Mouse (Mus musculus): ENCODE measurements at regions not wholly inside any gene's neighbourhood (a gene's known extent, or its start where the extent isn't known, plus 50 kb on each side); places are given as distances from the start of the nearest gene placed in this dataset.

DNA sequence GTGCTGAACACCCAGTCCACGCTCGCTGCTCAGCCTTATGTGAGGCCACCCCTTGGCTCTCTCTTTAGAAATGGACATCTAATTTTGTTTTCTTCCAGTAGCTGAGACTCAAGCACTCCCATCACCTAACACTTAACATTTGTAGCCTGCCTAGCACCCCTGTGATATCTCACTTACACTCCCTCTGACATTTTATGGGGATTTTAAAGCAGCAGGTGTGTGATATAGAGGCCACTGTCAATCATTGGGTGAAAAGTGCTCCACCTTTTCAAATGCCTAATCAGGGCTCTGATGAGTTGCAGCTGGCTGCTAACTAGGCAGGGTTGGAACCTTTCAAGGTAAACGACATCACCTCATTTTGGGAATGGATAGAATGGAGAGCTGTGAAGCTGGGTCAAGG is 90.2 kb downstream of the Gm12728 start:
- H3K27ac ChIP-seq (ENCODE audit: low read depth, low read length) = no peak overlapping the region
- H3K27me3 ChIP-seq (ENCODE audit: control insufficient read depth, insufficient read depth, low read length) = no peaks in the 10 kb centered on the region
- no peak overlapping the region for H3K4me3 ChIP-seq (ENCODE audit: low read depth, low read length)
- H3K9ac ChIP-seq (replicated peaks; ENCODE audit: low read depth, low read length) = no peak overlapping the region
- no peaks in the 10 kb centered on the region for H3K36me3 ChIP-seq (ENCODE audit: control insufficient read depth, insufficient read depth, low read length)
- no peak for ATAC-seq (ENCODE audit: low read depth)
- no peaks in the 10 kb centered on the region for H3K9me3 ChIP-seq (ENCODE audit: control insufficient read depth, low read length)
- no peaks in the 10 kb centered on the region for H3K4me1 ChIP-seq (ENCODE audit: control insufficient read depth, insufficient read depth, low read length)
- 74% methylated on average over 3 of the region's 3 CpGs for WGBS
- no peak overlapping the region for H3K4me2 ChIP-seq (ENCODE audit: low read depth, low read length)

DNA sequence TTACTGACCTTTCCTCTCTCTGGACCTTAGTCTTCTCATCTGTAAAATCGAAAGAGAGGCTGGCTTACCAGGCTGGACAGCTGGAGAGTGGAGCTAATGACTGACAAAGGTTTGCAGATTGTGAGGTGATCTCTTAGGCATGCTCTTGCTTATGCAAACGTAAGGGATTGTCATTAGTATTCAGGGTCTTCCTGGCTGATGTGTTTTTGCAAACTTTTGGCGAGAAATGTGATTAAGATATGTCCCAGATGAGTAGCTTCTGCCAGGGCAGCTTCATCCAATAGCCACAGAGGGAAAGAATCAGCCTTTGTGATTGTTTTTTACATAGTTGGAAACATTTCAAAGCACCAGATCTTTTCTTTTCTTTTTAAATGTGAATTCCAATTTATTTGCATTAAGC is 95.1 kb downstream of the Gm12728 start:
- WGBS = 48% methylated on average over 3 of the region's 3 CpGs
- no peak overlapping the region for H3K9ac ChIP-seq (replicated peaks; ENCODE audit: low read depth, low read length)
- no peak overlapping the region for H3K27ac ChIP-seq (ENCODE audit: low read depth, low read length)
- H3K4me2 ChIP-seq (ENCODE audit: low read depth, low read length) = no peak overlapping the region
- no peaks in the 10 kb centered on the region for H3K9me3 ChIP-seq (ENCODE audit: control insufficient read depth, low read length)
- no peaks in the 10 kb centered on the region for H3K4me1 ChIP-seq (ENCODE audit: control insufficient read depth, insufficient read depth, low read length)
- ATAC-seq (ENCODE audit: low read depth) = no peak
- H3K27me3 ChIP-seq (ENCODE audit: control insufficient read depth, insufficient read depth, low read length) = no peaks in the 10 kb centered on the region
- no peak overlapping the region for H3K4me3 ChIP-seq (ENCODE audit: low read depth, low read length)
- no peaks in the 10 kb centered on the region for H3K36me3 ChIP-seq (ENCODE audit: control insufficient read depth, insufficient read depth, low read length)

- Histone ChIP-seq H3K36me3 (ENCODE audit: control insufficient read depth, insufficient read depth, low read length) (no peaks in the 10 kb centered on the region), H3K4me3 (ENCODE audit: low read depth, low read length) (no peak overlapping the region), H3K9ac (replicated peaks; ENCODE audit: low read depth, low read length) (no peak overlapping the region), H3K27ac (ENCODE audit: low read depth, low read length) (no peak overlapping the region), H3K9me3 (ENCODE audit: control insufficient read depth, low read length) (no peaks in the 10 kb centered on the region), H3K27me3 (ENCODE audit: control insufficient read depth, insufficient read depth, low read length) (no peaks in the 10 kb centered on the region), H3K4me2 (ENCODE audit: low read depth, low read length) (no peak overlapping the region), H3K4me1 (ENCODE audit: control insufficient read depth, insufficient read depth, low read length) (no peaks in the 10 kb centered on the region)
- ATAC-seq (ENCODE audit: low read depth) = no peak
- WGBS = 93% methylated on average over 4 of the region's 4 CpGs
These were observed 101.8 kb downstream of the Gm12728 start for GRCm38 (mm10) chr4:105891438-105891837.

- Histone ChIP-seq H3K4me3 (ENCODE audit: low read depth, low read length) (no peak overlapping the region), H3K9me3 (ENCODE audit: control insufficient read depth, low read length) (no peaks in the 10 kb centered on the region), H3K27me3 (ENCODE audit: control insufficient read depth, insufficient read depth, low read length) (no peaks in the 10 kb centered on the region), H3K4me1 (ENCODE audit: control insufficient read depth, insufficient read depth, low read length) (no peaks in the 10 kb centered on the region), H3K9ac (replicated peaks; ENCODE audit: low read depth, low read length) (no peak overlapping the region), H3K4me2 (ENCODE audit: low read depth, low read length) (no peak overlapping the region), H3K36me3 (ENCODE audit: control insufficient read depth, insufficient read depth, low read length) (no peaks in the 10 kb centered on the region), H3K27ac (ENCODE audit: low read depth, low read length) (no peak overlapping the region)
- ATAC-seq (ENCODE audit: low read depth) = no peak
- WGBS = 84% methylated on average over 2 of the region's 2 CpGs
These were observed 102.4 kb downstream of the Gm12728 start for GRCm38 (mm10) chr4:105892065-105892464.

GRCm38 (mm10) chr4:105895116-105895515 is 105.4 kb downstream of the Gm12728 start:
- 73% methylated on average over 2 of the region's 2 CpGs for WGBS
- H3K4me3 ChIP-seq (ENCODE audit: low read depth, low read length) = no peak overlapping the region
- H3K9me3 ChIP-seq (ENCODE audit: control insufficient read depth, low read length) = no peaks in the 10 kb centered on the region
- no peak overlapping the region for H3K4me2 ChIP-seq (ENCODE audit: low read depth, low read length)
- no peaks in the 10 kb centered on the region for H3K4me1 ChIP-seq (ENCODE audit: control insufficient read depth, insufficient read depth, low read length)
- H3K36me3 ChIP-seq (ENCODE audit: control insufficient read depth, insufficient read depth, low read length) = no peaks in the 10 kb centered on the region
- H3K27ac ChIP-seq (ENCODE audit: low read depth, low read length) = no peak overlapping the region
- H3K9ac ChIP-seq (replicated peaks; ENCODE audit: low read depth, low read length) = no peak overlapping the region
- no peak for ATAC-seq (ENCODE audit: low read depth)
- H3K27me3 ChIP-seq (ENCODE audit: control insufficient read depth, insufficient read depth, low read length) = no peaks in the 10 kb centered on the region

GRCm38 (mm10) chr4:105898054-105898847 is 108.6 kb downstream of the Gm12728 start:
- no peaks in the 10 kb centered on the region for H3K4me1 ChIP-seq (ENCODE audit: control insufficient read depth, insufficient read depth, low read length)
- no peak overlapping the region for H3K4me2 ChIP-seq (ENCODE audit: low read depth, low read length)
- H3K4me3 ChIP-seq (ENCODE audit: low read depth, low read length) = no peak overlapping the region
- H3K27me3 ChIP-seq (ENCODE audit: control insufficient read depth, insufficient read depth, low read length) = no peaks in the 10 kb centered on the region
- ATAC-seq (ENCODE audit: low read depth) = no peak
- H3K9ac ChIP-seq (replicated peaks; ENCODE audit: low read depth, low read length) = no peak overlapping the region
- no peaks in the 10 kb centered on the region for H3K9me3 ChIP-seq (ENCODE audit: control insufficient read depth, low read length)
- no peak overlapping the region for H3K27ac ChIP-seq (ENCODE audit: low read depth, low read length)
- H3K36me3 ChIP-seq (ENCODE audit: control insufficient read depth, insufficient read depth, low read length) = no peaks in the 10 kb centered on the region
- WGBS = 92% methylated on average over 5 of the region's 5 CpGs

- ATAC-seq (ENCODE audit: low read depth) = no peak
- WGBS = 20% methylated on average over 8 of the region's 8 CpGs
- H3K36me3 ChIP-seq (ENCODE audit: control insufficient read depth, insufficient read depth, low read length) = no peaks in the 10 kb centered on the region
These were observed 115.2 kb downstream of the Gm12728 start for GRCm38 (mm10) chr4:105904896-105905295.

DNA sequence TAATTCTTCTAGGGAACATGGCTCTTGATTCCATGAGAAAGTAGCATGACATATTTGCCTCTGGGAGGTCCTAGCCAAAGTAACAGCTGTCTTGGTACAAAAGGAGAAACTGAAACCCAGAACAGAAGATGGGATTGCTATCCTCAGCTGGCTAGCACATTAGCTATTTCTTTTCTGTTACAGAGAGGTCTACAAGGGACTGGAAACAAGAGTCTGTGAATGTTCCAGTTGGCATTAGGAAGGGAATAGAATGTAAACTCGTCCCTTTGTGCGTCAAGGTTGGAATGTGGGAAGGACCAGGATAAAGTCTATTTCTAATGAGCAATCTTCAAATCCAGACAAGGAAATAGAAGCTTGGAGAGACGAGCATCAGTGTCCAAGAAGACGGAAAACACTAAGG is 116.7 kb downstream of the Gm12728 start:
- WGBS = 95% methylated on average over 4 of the region's 4 CpGs
- no peak for ATAC-seq (ENCODE audit: low read depth)
- no peaks in the 10 kb centered on the region for H3K9me3 ChIP-seq (ENCODE audit: control insufficient read depth, low read length)
- no peak overlapping the region for H3K4me3 ChIP-seq (ENCODE audit: low read depth, low read length)
- no peak overlapping the region for H3K4me2 ChIP-seq (ENCODE audit: low read depth, low read length)
- H3K36me3 ChIP-seq (ENCODE audit: control insufficient read depth, insufficient read depth, low read length) = no peaks in the 10 kb centered on the region
- no peaks in the 10 kb centered on the region for H3K4me1 ChIP-seq (ENCODE audit: control insufficient read depth, insufficient read depth, low read length)
- H3K9ac ChIP-seq (replicated peaks; ENCODE audit: low read depth, low read length) = no peak overlapping the region
- H3K27me3 ChIP-seq (ENCODE audit: control insufficient read depth, insufficient read depth, low read length) = no peaks in the 10 kb centered on the region
- no peak overlapping the region for H3K27ac ChIP-seq (ENCODE audit: low read depth, low read length)

More at GRCm38 (mm10) chr4:105904896-105905295, 115.2 kb downstream of the Gm12728 start:
- no peak overlapping the region for H3K27ac ChIP-seq (ENCODE audit: low read depth, low read length)
- H3K9ac ChIP-seq (replicated peaks; ENCODE audit: low read depth, low read length) = no peak overlapping the region
- no peaks in the 10 kb centered on the region for H3K4me1 ChIP-seq (ENCODE audit: control insufficient read depth, insufficient read depth, low read length)
- H3K4me3 ChIP-seq (ENCODE audit: low read depth, low read length) = no peak overlapping the region
- H3K27me3 ChIP-seq (ENCODE audit: control insufficient read depth, insufficient read depth, low read length) = no peaks in the 10 kb centered on the region
- no peak overlapping the region for H3K4me2 ChIP-seq (ENCODE audit: low read depth, low read length)
- H3K9me3 ChIP-seq (ENCODE audit: control insufficient read depth, low read length) = no peaks in the 10 kb centered on the region

GRCm38 (mm10) chr4:105907611-105908010 is 117.9 kb downstream of the Gm12728 start:
- ATAC-seq (ENCODE audit: low read depth) = no peak
- WGBS = 90% methylated on average over 7 of the region's 7 CpGs
- Histone ChIP-seq H3K4me1 (ENCODE audit: control insufficient read depth, insufficient read depth, low read length) (no peaks in the 10 kb centered on the region), H3K9ac (replicated peaks; ENCODE audit: low read depth, low read length) (no peak overlapping the region), H3K27me3 (ENCODE audit: control insufficient read depth, insufficient read depth, low read length) (no peaks in the 10 kb centered on the region), H3K9me3 (ENCODE audit: control insufficient read depth, low read length) (no peaks in the 10 kb centered on the region), H3K36me3 (ENCODE audit: control insufficient read depth, insufficient read depth, low read length) (no peaks in the 10 kb centered on the region), H3K27ac (ENCODE audit: low read depth, low read length) (no peak overlapping the region), H3K4me2 (ENCODE audit: low read depth, low read length) (no peak overlapping the region), H3K4me3 (ENCODE audit: low read depth, low read length) (no peak overlapping the region)

All from neural tube, embryonic 14.5 days (tissue).